Mouse (Mus musculus) heart, postnatal 25 days (tissue): ENCODE results near the gene Sufu. TPM values are rescaled to one million over a fixed set of nuclear protein-coding genes. Genes with fewer than 3 reads are reported as not detected.

Experiments
- DNase-seq: peaks from one replicate; pipeline ENCODE4 v3.0.0; 2022; ENCODE audit warnings: low spot score
- intact Hi-C: fragments of 180-260 bp; cut with DNase I; formaldehyde crosslinking; loops from one replicate; pipeline ENCODE4 v1.15.1; 2025
- total RNA-seq, 2 experiments: library from RNA; stranded (reverse); gene quantifications; 2 replicates each; pipeline ENCODE4 v1.2.3; 2021

Sufu gene
- total RNA-seq, 2 experiments from 2014 or later = 12.0 to 12.6 TPM

- DNase-seq = no peak
- intact Hi-C loops = loop anchor here (1.0 kb wide), 1 partner anchor 17 kb away; no protein-coding TSS in a partner anchor
Observed at GRCm38 (mm10) chr19:46522433-46523044, 125.8 kb downstream of the Sufu start.

GRCm38 (mm10) chr19:46523131-46523479, 126.4 kb downstream of the Sufu start:
- DNase-seq = no peak
- intact Hi-C loops = no loop called here

- DNase-seq = no peak
- intact Hi-C loops = loop anchor here (2.0 kb wide), 1 partner anchor 69 kb away; no protein-coding TSS in a partner anchor
Observed at GRCm38 (mm10) chr19:46523480-46524151, 126.9 kb downstream of the Sufu start.

- intact Hi-C loops = loop anchor here (2.0 kb wide), 1 partner anchor 69 kb away; no protein-coding TSS in a partner anchor
- DNase-seq = no peak
Observed at GRCm38 (mm10) chr19:46524152-46524544, 127.5 kb downstream of the Sufu start.

- DNase-seq = peak; percentile 77
- intact Hi-C loops = loop anchor here (2.0 kb wide), 1 partner anchor 70 kb away; no protein-coding TSS in a partner anchor
Observed at GRCm38 (mm10) chr19:46524601-46525321, 128.1 kb downstream of the Sufu start.

- DNase-seq = no peak
- intact Hi-C loops = loop anchor here (2.0 kb wide), 1 partner anchor 71 kb away; no protein-coding TSS in a partner anchor
Observed at GRCm38 (mm10) chr19:46525691-46526631, 129.3 kb downstream of the Sufu start.

- intact Hi-C loops = no loop called here
- no peak for DNase-seq
Observed at GRCm38 (mm10) chr19:46527632-46528528, 131.2 kb downstream of the Sufu start.

GRCm38 (mm10) chr19:46528529-46529213, 132.0 kb downstream of the Sufu start:
- intact Hi-C loops = no loop called here
- DNase-seq = peak; percentile 51

- DNase-seq = no peak
- intact Hi-C loops = loop anchor here (10.0 kb wide), 1 partner anchor 135 kb away; the partner anchor contains the start of genes Actr1a and Sufu
Observed at GRCm38 (mm10) chr19:46529601-46530448, 133.1 kb downstream of the Sufu start.

GRCm38 (mm10) chr19:46530449-46530990, 133.8 kb downstream of the Sufu start:
- DNase-seq = no peak
- intact Hi-C loops = loop anchor here (10.0 kb wide), 1 partner anchor 136 kb away; the partner anchor contains the start of genes Actr1a and Sufu

- DNase-seq = no peak
- intact Hi-C loops = loop anchor here (10.0 kb wide), 1 partner anchor 137 kb away; the partner anchor contains the start of genes Actr1a and Sufu
Observed at GRCm38 (mm10) chr19:46531071-46532030, 134.7 kb downstream of the Sufu start.

- intact Hi-C loops = loop anchor here (10.0 kb wide), 1 partner anchor 137 kb away; the partner anchor contains the start of genes Actr1a and Sufu
- no peak for DNase-seq
Observed at GRCm38 (mm10) chr19:46532031-46532688, 135.5 kb downstream of the Sufu start.

GRCm38 (mm10) chr19:46533066-46533465, 136.4 kb downstream of the Sufu start:
- intact Hi-C loops = loop anchor here (10.0 kb wide), 1 partner anchor 138 kb away; the partner anchor contains the start of genes Actr1a and Sufu
- no peak for DNase-seq

- no peak for DNase-seq
- intact Hi-C loops = loop anchor here (10.0 kb wide), 1 partner anchor 139 kb away; the partner anchor contains the start of genes Actr1a and Sufu
Observed at GRCm38 (mm10) chr19:46533525-46533924, 136.8 kb downstream of the Sufu start.
